10 mouse cellular contexts compared by ENCODE assay signal in the genomic region with DNA sequence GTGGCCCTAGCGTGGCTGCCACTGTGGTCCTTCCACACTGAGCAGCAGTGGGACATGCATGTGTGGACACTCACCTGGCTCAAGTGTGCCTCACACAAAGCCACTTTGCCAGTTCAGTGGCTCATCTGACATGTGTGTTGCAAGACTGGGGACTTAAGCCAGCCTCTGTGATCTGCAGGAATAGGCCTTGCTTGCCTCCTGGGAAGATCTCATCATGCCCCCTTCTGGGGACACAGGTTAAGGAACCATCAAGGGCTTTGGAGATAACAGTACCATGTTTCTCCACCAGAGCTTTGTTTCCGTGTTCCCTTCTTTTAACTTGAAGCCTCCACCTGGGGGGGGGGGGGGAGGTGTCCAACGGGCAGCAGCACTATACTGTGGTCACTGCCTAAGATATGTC. TPM values are rescaled to one million over a fixed set of nuclear protein-coding genes. Genes with fewer than 3 reads are reported as not detected.
A peak's percentile ranks its signal among the peaks of the same experiment; 100 is the strongest.
DNase-seq lines count a peak whose midpoint lies in the region; ATAC-seq and TF ChIP-seq lines count a peak whose summit lies in the region.
"Had no signal": no experiment of that assay in that cellular context is flagged by ENCODE, and none has a peak within 500 bp of the region (broad histone marks: within the 10 kb centered on the region; RNA-seq: fewer than 3 reads in every experiment).

No protein-coding gene starts in this region.

- no peak for TF ChIP-seq EP300 in stomach, postnatal 0 days (optimal IDR thresholded peaks at IDR 0.05)

- peak; percentile 78 for TF ChIP-seq CTCF in stomach, postnatal 0 days (IDR thresholded peaks at IDR 0.05; ENCODE audit: low read depth)

- no peak overlapping the region for H3K4me3 ChIP-seq in neural tube, embryonic 13.5 days
- no peak overlapping the region for H3K4me3 ChIP-seq in stomach, postnatal 0 days (ENCODE audit: low read depth, low read length)
- no peak overlapping the region for H3K4me3 ChIP-seq in forebrain, embryonic 15.5 days
- H3K4me3 ChIP-seq: neural tube, embryonic 12.5 days had no signal

- H3K4me2 ChIP-seq in neural tube, embryonic 13.5 days, result no peak overlapping the region
- no peak overlapping the region for H3K4me2 ChIP-seq in stomach, postnatal 0 days (replicated peaks; ENCODE audit: low read depth)
- H3K4me2 ChIP-seq in forebrain, embryonic 15.5 days (replicated peaks), result no peak overlapping the region
- H3K4me2 ChIP-seq: neural tube, embryonic 12.5 days had no signal

- H3K36me3 ChIP-seq in neural tube, embryonic 13.5 days, result peaks cover 49% of the 10 kb centered on the region
- H3K36me3 ChIP-seq in stomach, postnatal 0 days (ENCODE audit: control insufficient read depth, insufficient read depth, low read length), result peaks cover 27% of the 10 kb centered on the region
- peaks cover 1% of the 10 kb centered on the region; the same call in 1 of the 2 replicates for H3K36me3 ChIP-seq in forebrain, embryonic 15.5 days

- H3K27me3 ChIP-seq in neural tube, embryonic 13.5 days, result no peaks in the 10 kb centered on the region
- H3K27me3 ChIP-seq in stomach, postnatal 0 days (ENCODE audit: control insufficient read depth, insufficient read depth, low read length), result no peaks in the 10 kb centered on the region
- H3K27me3 ChIP-seq in forebrain, embryonic 15.5 days, result no peaks in the 10 kb centered on the region
- H3K27me3 ChIP-seq: neural tube, embryonic 12.5 days had no signal

- H3K27ac ChIP-seq in neural tube, embryonic 13.5 days (replicated peaks), result no peak overlapping the region
- no peak overlapping the region for H3K27ac ChIP-seq in stomach, postnatal 0 days (replicated peaks)
- H3K27ac ChIP-seq in forebrain, embryonic 15.5 days (replicated peaks), result no peak overlapping the region
- H3K27ac ChIP-seq: neural tube, embryonic 12.5 days had no signal

- no peak overlapping the region for H3K9ac ChIP-seq in neural tube, embryonic 13.5 days
- no peak overlapping the region for H3K9ac ChIP-seq in stomach, postnatal 0 days (ENCODE audit: low read length)
- H3K9ac ChIP-seq in forebrain, embryonic 15.5 days (replicated peaks), result no peak overlapping the region
- H3K9ac ChIP-seq: neural tube, embryonic 12.5 days had no signal

- no peaks in the 10 kb centered on the region for H3K4me1 ChIP-seq in neural tube, embryonic 13.5 days (replicated peaks)
- no peaks in the 10 kb centered on the region for H3K4me1 ChIP-seq in stomach, postnatal 0 days (replicated peaks; ENCODE audit: control insufficient read depth, insufficient read depth)
- H3K4me1 ChIP-seq in forebrain, embryonic 15.5 days, result no peaks in the 10 kb centered on the region
- H3K4me1 ChIP-seq: neural tube, embryonic 12.5 days had no signal

- 65% methylated on average over 3 of the region's 3 CpGs for WGBS in neural tube, embryonic 13.5 days
- 67% methylated on average over 3 of the region's 3 CpGs for WGBS in stomach, postnatal 0 days
- WGBS in forebrain, embryonic 15.5 days, result 76% methylated on average over 3 of the region's 3 CpGs

- intact Hi-C loops in left cerebral cortex, postnatal 25 days (cut with DNase I), result no loop called here

- no peaks in the 10 kb centered on the region for H3K9me3 ChIP-seq in neural tube, embryonic 13.5 days
- H3K9me3 ChIP-seq in stomach, postnatal 0 days (ENCODE audit: control insufficient read depth, low read length), result no peaks in the 10 kb centered on the region
- no peaks in the 10 kb centered on the region for H3K9me3 ChIP-seq in forebrain, embryonic 15.5 days
- H3K9me3 ChIP-seq: neural tube, embryonic 12.5 days had no signal

- ATAC-seq in neural tube, embryonic 13.5 days (ENCODE audit: low read depth), result peak; percentile 43; the same call in 1 of the 2 replicates
- peak; percentile 45; the same call in 1 of the 2 replicates for ATAC-seq in stomach, postnatal 0 days (ENCODE audit: low FRiP score, low TSS enrichment)
- ATAC-seq in forebrain, embryonic 15.5 days (replicated peaks), result no peak

- no peak for DNase-seq in neural tube, embryonic 10.5 days (ENCODE audit: extremely low spot score, low spot score)
- peak; percentile 79 for DNase-seq in adipocyte (ENCODE audit: low spot score)
- DNase-seq in kidney, postnatal 4 days, result peak; percentile 35 to 55
- DNase-seq in stomach, postnatal 0 days (ENCODE audit: low spot score), result no peak
- no peak for DNase-seq in left cerebral cortex, postnatal 25 days (ENCODE audit: low spot score in 2 of 2)
- DNase-seq: cerebellum, adult 11-12 months; heart, postnatal 14 days had no signal

RNA-seq across cellular contexts. Expression of a gene that starts 35.8 kb away (rescaled TPM):
- 27.7 and 31.5 TPM in 2 replicates for polyA plus RNA-seq in neural tube, embryonic 13.5 days (2015; fragmentation: Nextera tagmentation; extraction: Ambion mirVana)
- polyA plus RNA-seq in stomach, postnatal 0 days (2015; fragmentation: Nextera tagmentation; extraction: Ambion mirVana), result 5.1 and 5.7 TPM in 2 replicates
- total RNA-seq in left cerebral cortex, postnatal 25 days (2021), result 10 to 100 TPM; 22.1 to 24.0 TPM
- 30.4 and 30.7 TPM in 2 replicates for polyA plus RNA-seq in forebrain, embryonic 15.5 days (2015; fragmentation: Nextera tagmentation; extraction: Ambion mirVana)

Comparison
In these comparisons a context has a peak if more than half of its experiments do, and no peak if none do; other contexts are left out.
1. DNase-seq: peak in adipocyte (single experiment) and kidney, postnatal 4 days (2 of 2); none in neural tube, embryonic 10.5 days (single experiment), stomach, postnatal 0 days (single experiment) and left cerebral cortex, postnatal 25 days (0 of 2).